Mouse (Mus musculus) hindbrain, embryonic 14.5 days (tissue): ENCODE measurements around the gene Cbx7. TPM values are rescaled to one million over a fixed set of nuclear protein-coding genes. Genes with fewer than 3 reads are reported as not detected.

ENCODE experiments used
- ATAC-seq: fragments of 200-750 bp; cut with Nextera tagmentation; 2 replicates; pipeline ENCODE4 v1.8.0; 2017; ENCODE audit warnings: moderate number of reproducible peaks, mild to moderate bottlenecking, moderate TSS enrichment, moderate library complexity; ENCODE audit not compliant: low FRiP score
- DNase-seq: peaks from one replicate; pipeline ENCODE4 v3.0.0-alpha.2; 2015; ENCODE audit warnings: low spot score
- H3K27ac ChIP-seq: fragments of 300-500 bp; sonication (generic); 2 replicates; pipeline ENCODE4 v1.5.1; 2014; ENCODE audit warnings: mild to moderate bottlenecking, moderate library complexity
- H3K27me3 ChIP-seq: fragments of 300-500 bp; sonication (generic); 2 replicates; pipeline ENCODE4 v1.6.1; 2014; ENCODE audit warnings: mild to moderate bottlenecking, low read length, mixed read lengths; ENCODE audit not compliant: control insufficient read depth, insufficient read depth
- H3K36me3 ChIP-seq: fragments of 300-500 bp; sonication (generic); replicated peaks from 2 replicates; pipeline ENCODE4 v1.6.1; 2014; ENCODE audit not compliant: control insufficient read depth, insufficient read depth
- H3K4me1 ChIP-seq: fragments of 300-500 bp; sonication (generic); replicated peaks from 2 replicates; pipeline ENCODE4 v1.6.1; 2014; ENCODE audit warnings: antibody characterized with exemption, low read length, mixed read lengths; ENCODE audit not compliant: control insufficient read depth, insufficient read depth
- H3K4me2 ChIP-seq: fragments of 300-500 bp; sonication (generic); replicated peaks from 2 replicates; pipeline ENCODE4 v1.6.1; 2014; ENCODE audit warnings: mild to moderate bottlenecking, moderate library complexity
- H3K4me3 ChIP-seq: fragments of 300-500 bp; sonication (generic); replicated peaks from 2 replicates; pipeline ENCODE4 v1.5.1; 2014; ENCODE audit warnings: mild to moderate bottlenecking, low read length
- H3K9ac ChIP-seq: fragments of 300-500 bp; sonication (generic); 2 replicates; pipeline ENCODE4 v1.6.1; 2014
- H3K9me3 ChIP-seq: fragments of 300-500 bp; sonication (generic); 2 replicates; pipeline ENCODE4 v1.6.1; 2016; ENCODE audit warnings: low read length; ENCODE audit not compliant: control insufficient read depth
- WGBS: fragments of 180-500 bp; shearing (Covaris S2); extraction: QIAGEN DNeasy Blood & Tissue Kit; methylation state at CpG from one replicate; pipeline ENCODE4 v1.1.7; 2014; 5-methylcytosine and 5-hydroxymethylcytosine counted together
- polyA plus RNA-seq: library from polyadenylated mRNA; unstranded; fragments of >200 nt; fragmentation: Nextera tagmentation; extraction: Ambion mirVana; gene quantifications from 2 replicates; pipeline ENCODE4 v1.2.1, GENCODE M21; 2014

Cbx7 gene
- polyA plus RNA-seq, 1 experiment from 2014 or later: 4.0 TPM

DNA sequence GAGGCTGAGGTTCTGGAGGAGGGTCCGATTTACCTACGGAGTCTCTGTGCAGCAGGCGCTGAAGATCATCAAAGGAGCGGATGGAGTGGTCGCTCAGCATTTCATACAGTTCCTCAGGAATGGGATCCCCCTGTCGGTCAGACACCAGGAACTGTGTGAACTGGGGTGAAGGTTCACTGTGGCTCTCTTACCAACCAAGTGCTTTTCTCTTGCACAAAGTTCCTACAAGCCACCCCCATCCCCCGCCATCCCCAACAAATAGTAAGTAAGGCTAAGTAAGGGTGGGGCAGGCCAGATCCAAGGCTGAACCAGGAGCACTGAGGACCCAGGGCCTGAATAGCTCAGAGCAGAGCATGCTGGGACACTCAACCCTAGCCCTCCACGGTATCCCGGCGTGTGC, 34.5 kb upstream of the Cbx7 start:
- WGBS: 72% methylated on average over 10 of the region's 10 CpGs
- H3K4me1 ChIP-seq: peaks cover 12% of the 10 kb centered on the region; the same call in 1 of the 2 replicates
- H3K4me3 ChIP-seq: no peak overlapping the region
- ATAC-seq (no peak), DNase-seq (no peak)
- H3K36me3 ChIP-seq: no peaks in the 10 kb centered on the region
- no peaks in the 10 kb centered on the region for H3K9me3 ChIP-seq
- H3K9ac ChIP-seq: no peak overlapping the region
- no peak overlapping the region for H3K4me2 ChIP-seq
- no peak overlapping the region for H3K27ac ChIP-seq
- H3K27me3 ChIP-seq: no peaks in the 10 kb centered on the region

GRCm38 (mm10) chr15:80004644-80005340, 33.9 kb upstream of the Cbx7 start:
- no peak overlapping the region for H3K27ac ChIP-seq
- no peaks in the 10 kb centered on the region for H3K36me3 ChIP-seq
- WGBS: 19% methylated on average over 14 of the region's 14 CpGs
- ATAC-seq (no peak; the same call in 1 of the 2 replicates), DNase-seq (no peak)
- no peak overlapping the region for H3K4me3 ChIP-seq
- no peaks in the 10 kb centered on the region for H3K27me3 ChIP-seq
- H3K4me2 ChIP-seq: no peak overlapping the region
- H3K9ac ChIP-seq: no peak overlapping the region
- no peaks in the 10 kb centered on the region for H3K9me3 ChIP-seq
- peaks cover 12% of the 10 kb centered on the region; the same call in 1 of the 2 replicates for H3K4me1 ChIP-seq

- Histone ChIP-seq H3K9me3 (no peaks in the 10 kb centered on the region), H3K36me3 (no peaks in the 10 kb centered on the region), H3K4me3 (no peak overlapping the region), H3K4me2 (no peak overlapping the region), H3K27me3 (no peaks in the 10 kb centered on the region), H3K27ac (no peak overlapping the region; the same call in 1 of the 2 replicates), H3K9ac (no peak overlapping the region), H3K4me1 (peaks cover 12% of the 10 kb centered on the region; the same call in 1 of the 2 replicates)
- 37% methylated on average over 2 of the region's 2 CpGs for WGBS
- no peak for ATAC-seq
- no peak for DNase-seq
Measured at GRCm38 (mm10) chr15:80003581-80003980, 32.7 kb upstream of the Cbx7 start.

DNA sequence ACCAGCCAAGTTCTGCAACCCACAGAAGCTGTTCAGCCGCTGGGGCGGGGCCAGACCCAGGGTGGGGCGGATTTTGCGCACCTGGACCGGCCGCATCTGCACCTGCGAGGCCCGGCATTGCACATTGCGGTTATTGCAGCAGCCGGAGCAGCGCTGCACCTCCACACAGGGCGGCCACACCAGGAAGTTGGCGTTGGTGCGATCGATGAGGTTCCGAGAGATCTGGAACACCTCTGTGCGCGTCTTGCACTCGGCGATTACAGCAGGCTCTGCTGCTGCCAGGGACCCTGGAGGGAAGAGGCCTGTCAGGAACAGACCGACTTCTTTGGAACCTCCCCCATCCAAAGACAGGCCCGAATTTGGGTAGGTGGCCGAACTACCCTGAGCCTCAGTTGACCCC, 30.7 kb upstream of the Cbx7 start:
- no peak overlapping the region for H3K4me2 ChIP-seq
- ATAC-seq (no peak), DNase-seq (no peak)
- H3K27me3 ChIP-seq: no peaks in the 10 kb centered on the region
- peaks cover 12% of the 10 kb centered on the region; the same call in 1 of the 2 replicates for H3K4me1 ChIP-seq
- no peak overlapping the region for H3K27ac ChIP-seq
- H3K9me3 ChIP-seq: no peaks in the 10 kb centered on the region
- no peak overlapping the region for H3K9ac ChIP-seq
- no peak overlapping the region for H3K4me3 ChIP-seq
- WGBS: 93% methylated on average over 23 of the region's 23 CpGs
- no peaks in the 10 kb centered on the region for H3K36me3 ChIP-seq

GRCm38 (mm10) chr15:80000694-80001093, 29.8 kb upstream of the Cbx7 start:
- DNase-seq (no peak), ATAC-seq (no peak)
- H3K4me1 ChIP-seq: peaks cover 12% of the 10 kb centered on the region; the same call in 1 of the 2 replicates
- no peak overlapping the region for H3K9ac ChIP-seq
- H3K4me2 ChIP-seq: no peak overlapping the region
- no peaks in the 10 kb centered on the region for H3K27me3 ChIP-seq
- H3K36me3 ChIP-seq: no peaks in the 10 kb centered on the region
- 40% methylated on average over 8 of the region's 8 CpGs for WGBS
- no peak overlapping the region for H3K27ac ChIP-seq
- no peaks in the 10 kb centered on the region for H3K9me3 ChIP-seq
- no peak overlapping the region for H3K4me3 ChIP-seq

- Histone ChIP-seq H3K36me3 (no peaks in the 10 kb centered on the region), H3K9me3 (no peaks in the 10 kb centered on the region), H3K9ac (no peak overlapping the region), H3K27me3 (no peaks in the 10 kb centered on the region), H3K27ac (no peak overlapping the region), H3K4me2 (no peak overlapping the region), H3K4me3 (no peak overlapping the region), H3K4me1 (no peaks in the 10 kb centered on the region)
- DNase-seq (no peak), ATAC-seq (no peak)
- 54% methylated on average over 3 of the region's 3 CpGs for WGBS
Measured at GRCm38 (mm10) chr15:79997988-79998387, 27.1 kb upstream of the Cbx7 start.

GRCm38 (mm10) chr15:79996781-79997180, 25.9 kb upstream of the Cbx7 start:
- ATAC-seq (no peak), DNase-seq (no peak)
- no peak overlapping the region for H3K4me3 ChIP-seq
- H3K9ac ChIP-seq: no peak overlapping the region
- H3K4me2 ChIP-seq: no peak overlapping the region
- H3K4me1 ChIP-seq: no peaks in the 10 kb centered on the region
- no peaks in the 10 kb centered on the region for H3K9me3 ChIP-seq
- H3K27me3 ChIP-seq: no peaks in the 10 kb centered on the region
- no peak overlapping the region for H3K27ac ChIP-seq
- WGBS: 94% methylated on average over 11 of the region's 11 CpGs
- no peaks in the 10 kb centered on the region for H3K36me3 ChIP-seq

DNA sequence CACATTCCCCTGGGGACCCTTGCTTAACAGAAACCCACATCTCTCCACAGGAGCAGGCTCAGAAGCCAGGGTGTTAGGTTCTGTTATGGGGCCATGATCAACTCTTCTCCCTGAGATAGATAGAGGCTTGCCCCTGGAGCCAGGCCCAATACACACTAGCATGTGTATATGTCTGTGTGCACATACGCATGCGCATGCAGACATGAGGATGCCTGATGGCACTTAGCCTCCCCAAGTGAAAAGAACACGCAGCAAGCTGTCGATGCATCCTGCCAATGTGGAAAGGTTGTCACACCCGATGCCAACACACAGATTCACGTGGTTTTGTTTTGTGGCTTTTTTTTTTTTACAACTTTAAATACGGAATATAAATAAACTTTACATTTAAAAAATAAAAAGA, 24.6 kb upstream of the Cbx7 start:
- Histone ChIP-seq H3K4me3 (no peak overlapping the region), H3K27me3 (no peaks in the 10 kb centered on the region), H3K9me3 (no peaks in the 10 kb centered on the region), H3K36me3 (no peaks in the 10 kb centered on the region), H3K4me1 (no peaks in the 10 kb centered on the region), H3K4me2 (no peak overlapping the region), H3K9ac (no peak overlapping the region), H3K27ac (no peak overlapping the region)
- no peak for ATAC-seq
- no peak for DNase-seq
- WGBS: 92% methylated on average over 7 of the region's 7 CpGs

DNA sequence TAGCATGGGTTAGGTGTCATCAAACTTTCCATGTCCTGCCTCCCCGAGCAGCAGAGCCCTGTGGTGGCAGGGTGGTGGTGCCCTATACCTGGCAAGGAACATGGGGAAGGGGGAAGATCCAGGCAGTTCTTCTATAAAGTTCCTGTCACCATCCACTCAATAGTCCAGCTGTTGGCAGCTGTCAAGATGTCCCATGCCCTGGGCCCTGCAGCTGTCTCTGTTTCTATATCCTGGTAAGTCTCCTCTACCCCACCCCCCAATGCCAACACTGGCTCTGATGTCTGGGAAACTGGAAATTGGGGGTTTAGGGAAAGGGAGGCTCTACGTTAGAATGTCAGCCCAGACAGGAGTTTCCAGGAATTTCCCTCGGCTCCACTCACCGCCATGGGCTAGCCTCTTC, 23.6 kb upstream of the Cbx7 start:
- Histone ChIP-seq H3K36me3 (no peaks in the 10 kb centered on the region), H3K9me3 (no peaks in the 10 kb centered on the region), H3K4me2 (no peak overlapping the region), H3K27me3 (no peaks in the 10 kb centered on the region), H3K9ac (no peak overlapping the region), H3K4me3 (no peak overlapping the region), H3K4me1 (no peaks in the 10 kb centered on the region), H3K27ac (no peak overlapping the region)
- ATAC-seq (no peak), DNase-seq (no peak)
- 90% methylated on average over 4 of the region's 4 CpGs for WGBS

DNA sequence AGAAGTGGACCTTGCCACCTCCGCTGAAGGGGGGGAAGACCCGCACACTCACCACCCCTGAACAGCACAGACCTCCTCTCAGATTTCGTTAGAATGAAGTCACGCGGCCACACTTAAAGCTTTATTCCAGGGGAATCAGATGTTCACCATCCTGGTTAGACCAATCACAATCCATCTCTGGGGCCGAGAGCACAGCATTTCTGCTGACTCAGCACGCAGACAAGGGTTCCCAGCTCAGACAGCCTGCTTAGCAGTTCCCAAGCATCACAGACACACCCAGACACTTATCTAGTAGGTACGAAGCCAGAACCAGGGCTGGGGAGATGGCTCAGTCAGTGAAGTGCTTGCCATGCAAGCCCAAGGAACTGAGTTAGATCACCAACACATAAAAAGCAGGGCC, 15.3 kb upstream of the Cbx7 start:
- Histone ChIP-seq H3K36me3 (no peaks in the 10 kb centered on the region), H3K9ac (no peak overlapping the region), H3K4me2 (no peak overlapping the region), H3K27me3 (no peaks in the 10 kb centered on the region), H3K4me1 (no peaks in the 10 kb centered on the region), H3K9me3 (no peaks in the 10 kb centered on the region), H3K4me3 (no peak overlapping the region), H3K27ac (no peak overlapping the region)
- WGBS: 71% methylated on average over 8 of the region's 8 CpGs
- ATAC-seq: no peak
- DNase-seq: no peak
